Comparison of ENCODE assay signal across 26 mouse cellular contexts in the genomic region with DNA sequence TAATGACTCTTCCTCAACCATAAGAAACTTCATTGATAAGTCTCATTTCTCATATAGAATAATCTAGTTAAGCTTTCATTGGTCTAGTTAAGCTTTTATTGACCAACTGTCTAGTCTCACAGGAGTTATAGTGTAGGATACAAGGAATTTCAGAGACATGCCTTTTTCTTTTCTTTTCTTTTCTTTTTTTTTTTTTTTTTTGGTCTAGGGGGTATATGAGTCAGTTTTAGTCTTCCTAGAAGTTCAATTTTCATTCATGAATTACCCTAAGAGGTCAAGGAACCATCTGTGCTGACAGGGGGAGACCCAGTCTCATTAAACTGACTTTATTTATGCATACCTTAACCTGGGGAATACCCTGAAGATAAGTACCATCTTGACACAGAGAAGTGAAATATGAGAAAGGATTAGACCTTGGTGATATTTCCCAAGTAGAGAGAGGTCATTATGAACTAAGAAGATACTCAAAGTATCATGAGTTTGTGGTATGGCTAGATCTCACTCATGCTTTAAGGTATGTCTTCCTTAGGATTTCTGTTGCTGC.
"Had no signal": no experiment of that assay in that cellular context is flagged by ENCODE, and none has a peak within 500 bp of the region (broad histone marks: within the 10 kb centered on the region; RNA-seq: fewer than 3 reads in every experiment).

No protein-coding gene starts in this region.

- H3K4me2 ChIP-seq: embryonic facial prominence, embryonic 12.5 days; embryonic facial prominence, embryonic 13.5 days; embryonic facial prominence, embryonic 15.5 days; forebrain, embryonic 12.5 days; forebrain, embryonic 13.5 days; forebrain, embryonic 15.5 days had no signal

- H3K36me3 ChIP-seq: embryonic facial prominence, embryonic 10.5 days; embryonic facial prominence, embryonic 12.5 days; embryonic facial prominence, embryonic 13.5 days; embryonic facial prominence, embryonic 15.5 days; forebrain, embryonic 10.5 days; forebrain, embryonic 12.5 days; forebrain, embryonic 15.5 days had no signal

- H3K9me3 ChIP-seq: embryonic facial prominence, embryonic 10.5 days; embryonic facial prominence, embryonic 12.5 days; embryonic facial prominence, embryonic 13.5 days; embryonic facial prominence, embryonic 15.5 days; forebrain, embryonic 10.5 days; forebrain, embryonic 12.5 days; forebrain, embryonic 13.5 days; forebrain, embryonic 15.5 days had no signal

- H3K9ac ChIP-seq: embryonic facial prominence, embryonic 12.5 days; embryonic facial prominence, embryonic 13.5 days; embryonic facial prominence, embryonic 15.5 days; forebrain, embryonic 12.5 days; forebrain, embryonic 13.5 days; forebrain, embryonic 15.5 days; forebrain, postnatal 0 days had no signal

- H3K4me3 ChIP-seq: embryonic facial prominence, embryonic 10.5 days; embryonic facial prominence, embryonic 12.5 days; embryonic facial prominence, embryonic 13.5 days; embryonic facial prominence, embryonic 15.5 days; erythroblast, embryonic 14.5 days; forebrain, embryonic 10.5 days; forebrain, embryonic 12.5 days; forebrain, embryonic 13.5 days; forebrain, embryonic 15.5 days; gastrocnemius, adult 2 months; heart, adult 2 months had no signal

- ATAC-seq: forebrain, embryonic 13.5 days; forebrain, embryonic 14.5 days; forebrain, embryonic 15.5 days; forebrain, embryonic 16.5 days; forebrain, postnatal 0 days had no signal

- H3K4me1 ChIP-seq: embryonic facial prominence, embryonic 12.5 days; embryonic facial prominence, embryonic 13.5 days; embryonic facial prominence, embryonic 15.5 days had no signal

- DNase-seq: cerebellum, adult 9-11 months; cerebellum, postnatal 10 days; cerebellum, postnatal 14 days; cerebellum, postnatal 25 days; cerebellum, postnatal 36 days; embryo, embryonic 11 days; forebrain, postnatal 0 days; gastrocnemius, adult 2 months; gastrocnemius, postnatal 10 days; gastrocnemius, postnatal 14 days; gastrocnemius, postnatal 25 days; gastrocnemius, postnatal 36 days; heart, adult 11 months; heart, adult 18-20 months; heart, adult 2 months had no signal

- H3K27ac ChIP-seq: embryonic facial prominence, embryonic 10.5 days; embryonic facial prominence, embryonic 12.5 days; embryonic facial prominence, embryonic 13.5 days; embryonic facial prominence, embryonic 15.5 days; forebrain, embryonic 10.5 days; forebrain, embryonic 12.5 days; forebrain, embryonic 13.5 days; forebrain, embryonic 15.5 days; gastrocnemius, adult 2 months; heart, adult 2 months had no signal

- H3K27me3 ChIP-seq: embryonic facial prominence, embryonic 12.5 days; embryonic facial prominence, embryonic 13.5 days; embryonic facial prominence, embryonic 15.5 days; forebrain, embryonic 12.5 days; forebrain, embryonic 13.5 days; forebrain, embryonic 15.5 days had no signal
